Mouse (Mus musculus) lung, postnatal 0 days (tissue): Measurements from ENCODE around the gene Lgals2. TPM values are rescaled to one million over a fixed set of nuclear protein-coding genes. Genes with fewer than 3 reads are reported as not detected.

Experiments
- ATAC-seq: fragments of 200-750 bp; cut with Nextera tagmentation; 2 replicates; pipeline ENCODE4 v1.8.0; 2017; ENCODE audit warnings: moderate library complexity
- DNase-seq: peaks from one replicate; pipeline ENCODE4 v3.0.0-alpha.2; 2016; ENCODE audit warnings: low spot score
- H3K27ac ChIP-seq: fragments of 300-500 bp; sonication (generic); 2 replicates; pipeline ENCODE4 v1.5.1; 2014; ENCODE audit warnings: antibody characterized with exemption, mild to moderate bottlenecking, low read length, mixed read lengths
- H3K27me3 ChIP-seq: fragments of 300-500 bp; sonication (generic); replicated peaks from 2 replicates; pipeline ENCODE4 v1.6.1; 2014; ENCODE audit warnings: low read length, mixed read lengths; ENCODE audit not compliant: insufficient read depth
- H3K36me3 ChIP-seq: fragments of 300-500 bp; sonication (generic); 2 replicates; pipeline ENCODE4 v1.6.1; 2014; ENCODE audit warnings: low read length, mixed read lengths; ENCODE audit not compliant: insufficient read depth
- H3K4me1 ChIP-seq: fragments of 300-500 bp; sonication (generic); 2 replicates; pipeline ENCODE4 v1.6.1; 2014; ENCODE audit warnings: antibody characterized with exemption, low read depth, low read length, mixed read lengths; ENCODE audit not compliant: insufficient read depth
- H3K4me2 ChIP-seq: fragments of 300-500 bp; sonication (generic); replicated peaks from 2 replicates; pipeline ENCODE4 v1.6.1; 2014; ENCODE audit warnings: low read depth, mild to moderate bottlenecking, low read length, moderate library complexity, mixed read lengths
- H3K4me3 ChIP-seq: fragments of 300-500 bp; sonication (generic); 2 replicates; pipeline ENCODE4 v1.5.1; 2014; ENCODE audit warnings: low read depth, low read length
- H3K9ac ChIP-seq: fragments of 300-500 bp; sonication (generic); replicated peaks from 2 replicates; pipeline ENCODE4 v1.6.1; 2014; ENCODE audit warnings: low read depth, mild to moderate bottlenecking
- H3K9me3 ChIP-seq: fragments of 300-500 bp; sonication (generic); 2 replicates; pipeline ENCODE4 v1.6.1; 2016; ENCODE audit warnings: low read length, mixed read lengths
- CTCF ChIP-seq: IDR thresholded peaks from 2 replicates; pipeline ENCODE4 v1.5.1; 2016; ENCODE audit warnings: antibody characterized with exemption, mild to moderate bottlenecking
- EP300 ChIP-seq: IDR thresholded peaks from 2 replicates; pipeline ENCODE4 v1.6.1; 2016; ENCODE audit warnings: antibody characterized with exemption, mild to moderate bottlenecking, control low read depth
- WGBS: fragments of 180-500 bp; shearing (Covaris S2); extraction: QIAGEN DNeasy Blood & Tissue Kit; methylation state at CpG from one replicate; pipeline ENCODE4 v1.1.7; 2014; 5-methylcytosine and 5-hydroxymethylcytosine counted together
- polyA plus RNA-seq: library from polyadenylated mRNA; unstranded; fragments of >200 nt; fragmentation: Nextera tagmentation; extraction: Ambion mirVana; gene quantifications from 2 replicates; pipeline ENCODE4 v1.2.1, GENCODE M21; 2015

The Lgals2 gene
- polyA plus RNA-seq, 1 experiment from 2014 or later = 2.4 TPM

- no peak overlapping the region for H3K4me2 ChIP-seq
- 58% methylated on average over 11 of the region's 11 CpGs for WGBS
- no peak for TF ChIP-seq EP300
- TF ChIP-seq CTCF = no peak
- H3K27me3 ChIP-seq = no peaks in the 10 kb centered on the region
- ATAC-seq = no peak
- no peak for DNase-seq
- no peaks in the 10 kb centered on the region for H3K36me3 ChIP-seq
- no peak overlapping the region for H3K4me3 ChIP-seq
- peak overlapping the region; percentile 97 for H3K27ac ChIP-seq
- peaks cover 25% of the 10 kb centered on the region; the same call in 1 of the 2 replicates for H3K4me1 ChIP-seq
- H3K9me3 ChIP-seq = no peaks in the 10 kb centered on the region
- H3K9ac ChIP-seq = no peak overlapping the region
These were observed 14.6 kb downstream of the Lgals2 start for GRCm38 (mm10) chr15:78840751-78841150.

- peak; percentile 11 for ATAC-seq
- Histone ChIP-seq H3K27ac (peak overlapping the region; percentile 97), H3K4me2 (no peak overlapping the region), H3K36me3 (no peaks in the 10 kb centered on the region), H3K9me3 (no peaks in the 10 kb centered on the region), H3K9ac (no peak overlapping the region), H3K4me1 (peaks cover 24% of the 10 kb centered on the region; the same call in 1 of the 2 replicates), H3K4me3 (no peak overlapping the region), H3K27me3 (no peaks in the 10 kb centered on the region)
- peak; percentile 94 for DNase-seq
- 35% methylated on average over 3 of the region's 3 CpGs for WGBS
- TF ChIP-seq CTCF (no peak), EP300 (peak; percentile 87)
These were observed 15.1 kb downstream of the Lgals2 start for GRCm38 (mm10) chr15:78840241-78840640.

GRCm38 (mm10) chr15:78839744-78840143 lies 15.6 kb downstream of the Lgals2 start:
- 13% methylated on average over 2 of the region's 2 CpGs for WGBS
- TF ChIP-seq CTCF (no peak), EP300 (no peak)
- no peak for ATAC-seq
- H3K9me3 ChIP-seq = no peaks in the 10 kb centered on the region
- H3K4me3 ChIP-seq = no peak overlapping the region
- peak; percentile 54 for DNase-seq
- no peak overlapping the region for H3K4me2 ChIP-seq
- H3K27ac ChIP-seq = peak overlapping the region; percentile 48
- H3K27me3 ChIP-seq = no peaks in the 10 kb centered on the region
- H3K4me1 ChIP-seq = peaks cover 25% of the 10 kb centered on the region; the same call in 1 of the 2 replicates
- H3K9ac ChIP-seq = no peak overlapping the region
- no peaks in the 10 kb centered on the region for H3K36me3 ChIP-seq

- Histone ChIP-seq H3K4me1 (peaks cover 30% of the 10 kb centered on the region), H3K9ac (no peak overlapping the region)
- ATAC-seq = peak; percentile 42
These were observed 19.2 kb downstream of the Lgals2 start for GRCm38 (mm10) chr15:78836086-78836621.

GRCm38 (mm10) chr15:78835200-78836085 lies 19.9 kb downstream of the Lgals2 start:
- 17% methylated on average over 11 of the region's 12 CpGs for WGBS
- Histone ChIP-seq H3K27ac (peak overlapping the region; percentile 96), H3K4me2 (no peak overlapping the region), H3K4me3 (no peak overlapping the region), H3K9me3 (no peaks in the 10 kb centered on the region), H3K36me3 (no peaks in the 10 kb centered on the region), H3K27me3 (no peaks in the 10 kb centered on the region), H3K9ac (no peak overlapping the region), H3K4me1 (peaks cover 29% of the 10 kb centered on the region)
- no peak for TF ChIP-seq CTCF
- no peak; the same call in 1 of the 2 replicates for TF ChIP-seq EP300
- DNase-seq = peak; percentile 68
- ATAC-seq = peak; percentile 36

More at GRCm38 (mm10) chr15:78836086-78836621, 19.2 kb downstream of the Lgals2 start:
- no peaks in the 10 kb centered on the region for H3K9me3 ChIP-seq
- TF ChIP-seq EP300 = peak; percentile 68; the same call in 1 of the 2 replicates
- TF ChIP-seq CTCF = no peak
- WGBS = 15% methylated on average over 8 of the region's 8 CpGs
- no peaks in the 10 kb centered on the region for H3K36me3 ChIP-seq
- H3K4me2 ChIP-seq = no peak overlapping the region
- DNase-seq = peak; percentile 89
- H3K4me3 ChIP-seq = no peak overlapping the region
- H3K27me3 ChIP-seq = no peaks in the 10 kb centered on the region
- H3K27ac ChIP-seq = peak overlapping the region; percentile 96

- H3K27me3 ChIP-seq = no peaks in the 10 kb centered on the region
- H3K4me3 ChIP-seq = no peak overlapping the region
- H3K4me2 ChIP-seq = 0 out of 2 replicates have a peak overlapping the region, but pooled peaks have one; percentile 1
- DNase-seq (peak; percentile 82), ATAC-seq (peak; percentile 13)
- peaks cover 26% of the 10 kb centered on the region for H3K4me1 ChIP-seq
- H3K36me3 ChIP-seq = no peaks in the 10 kb centered on the region
- TF ChIP-seq EP300 (no peak; the same call in 1 of the 2 replicates), CTCF (peak; percentile 29; the same call in 1 of the 2 replicates)
- H3K27ac ChIP-seq = peak overlapping the region; percentile 96
- H3K9me3 ChIP-seq = no peaks in the 10 kb centered on the region
- 14% methylated on average over 10 of the region's 10 CpGs for WGBS
- no peak overlapping the region for H3K9ac ChIP-seq
These were observed 20.9 kb downstream of the Lgals2 start for GRCm38 (mm10) chr15:78834233-78835005.
